Mouse (Mus musculus) erythroid progenitor cell, adult 5-6 weeks (primary cell): ENCODE data around the gene Cit. TPM values are rescaled to one million over a fixed set of nuclear protein-coding genes. Genes with fewer than 3 reads are reported as not detected.

ENCODE experiments used
- ATAC-seq: replicated peaks from 2 replicates; pipeline ENCODE4 v1.8.0; 2016; ENCODE audit warnings: moderate number of reproducible peaks, mild to moderate bottlenecking, moderate TSS enrichment, inconsistent platforms; ENCODE audit not compliant: poor library complexity, low FRiP score, severe bottlenecking
- total RNA-seq, 2 experiments: library from RNA; stranded (forward) in 1 of 2; stranded (reverse) in 1 of 2; fragments of 150-400 nt in 1 of 2; fragments of 186-747, 209-891 nt in 1 of 2; gene quantifications; 2 replicates each; pipeline versions ENCODE4 v1.2.3 to v1.2.4; 2015 to 2017; ENCODE audit warnings: low replicate concordance in 2 of 2

The Cit gene
- total RNA-seq, 2 experiments from 2014 or later, result 133 to 411 TPM

GRCm38 (mm10) chr5:116003154-116003553 lies 158.1 kb downstream of the Cit start:
- no peak for ATAC-seq

GRCm38 (mm10) chr5:116003825-116004224 lies 158.7 kb downstream of the Cit start:
- no peak for ATAC-seq

DNA sequence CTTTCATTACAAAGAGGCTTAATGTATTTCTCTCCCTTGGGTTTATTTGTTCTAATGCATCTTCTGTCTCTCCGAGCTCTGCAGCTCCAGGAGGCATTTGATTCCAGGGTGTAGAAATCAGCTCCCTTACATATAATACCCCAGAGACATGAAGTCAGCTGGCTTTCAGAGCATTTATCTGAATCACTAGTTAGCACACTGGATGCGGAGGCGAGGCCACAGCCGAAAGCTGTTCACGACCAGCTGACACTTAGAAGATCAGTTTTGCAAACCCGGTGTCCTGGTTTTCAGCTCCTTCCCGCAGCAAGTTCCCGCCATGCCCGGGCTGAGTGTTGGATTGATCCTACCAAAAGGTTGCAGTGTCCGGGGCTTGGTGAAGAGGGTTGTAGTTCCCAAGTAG lies 159.2 kb downstream of the Cit start:
- no peak for ATAC-seq

DNA sequence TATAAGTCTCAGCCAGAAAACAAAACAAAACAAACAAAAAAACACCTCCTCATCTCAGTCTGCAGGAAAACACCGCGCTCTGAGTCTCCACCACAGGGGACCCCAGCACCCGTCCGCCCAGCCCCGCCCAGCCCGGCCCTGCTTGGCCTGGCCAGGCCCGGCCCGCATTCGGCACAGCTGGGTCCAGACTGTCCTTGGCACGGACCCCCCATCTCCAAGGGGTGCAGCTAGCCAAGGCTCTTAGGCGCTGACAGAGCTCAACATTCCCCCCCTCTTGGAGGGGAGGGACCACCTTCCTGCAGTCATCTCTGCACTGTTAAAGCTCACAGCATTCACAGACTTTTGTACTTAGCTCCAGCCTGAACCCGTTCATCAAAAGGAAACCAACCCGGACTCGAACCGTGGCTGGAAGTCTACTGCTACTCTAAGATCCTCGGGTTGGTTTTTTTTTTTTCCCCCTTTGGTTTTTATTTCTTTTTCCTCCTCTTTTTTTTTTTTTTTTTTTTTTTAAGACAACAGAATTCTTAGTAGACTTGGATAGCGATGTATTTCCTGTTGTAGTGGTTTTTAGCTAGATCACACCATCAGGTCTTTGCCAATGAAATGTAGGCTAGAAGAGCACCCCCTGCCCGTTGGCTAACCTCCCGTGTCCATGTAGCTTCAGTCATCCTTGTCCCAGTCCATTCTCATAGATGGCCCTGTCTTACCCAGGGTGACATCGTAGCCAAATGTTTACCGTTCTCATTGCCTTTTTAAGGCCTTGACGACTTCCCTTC lies 161.4 kb downstream of the Cit start:
- ATAC-seq, result no peak

- ATAC-seq, result no peak
These were observed 162.6 kb downstream of the Cit start for GRCm38 (mm10) chr5:116007723-116008122.

GRCm38 (mm10) chr5:116009091-116009851 lies 164.2 kb downstream of the Cit start:
- no peak for ATAC-seq

GRCm38 (mm10) chr5:116009884-116010627 lies 165.0 kb downstream of the Cit start:
- no peak for ATAC-seq

DNA sequence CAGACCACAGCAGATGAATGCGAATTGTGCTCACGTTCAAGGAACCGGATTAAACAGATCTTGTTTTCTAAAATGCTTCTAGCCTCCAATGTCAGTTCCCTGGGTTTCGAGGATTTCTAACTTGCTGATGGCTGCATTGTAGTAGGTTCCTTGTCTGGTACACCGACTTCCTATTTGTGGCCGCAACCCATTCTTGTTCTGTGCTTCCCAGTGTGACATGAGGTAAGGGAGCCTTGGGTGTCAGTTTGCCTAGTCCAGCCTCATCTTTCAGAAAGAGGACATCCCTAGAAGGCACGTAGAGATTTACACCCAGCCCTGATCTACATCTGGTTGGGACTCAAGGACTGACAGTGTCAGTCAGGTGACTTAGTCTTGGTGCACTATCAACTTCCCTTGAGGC lies 166.6 kb downstream of the Cit start:
- no peak for ATAC-seq

- ATAC-seq, result no peak
These were observed 167.4 kb downstream of the Cit start for GRCm38 (mm10) chr5:116012503-116012902.

DNA sequence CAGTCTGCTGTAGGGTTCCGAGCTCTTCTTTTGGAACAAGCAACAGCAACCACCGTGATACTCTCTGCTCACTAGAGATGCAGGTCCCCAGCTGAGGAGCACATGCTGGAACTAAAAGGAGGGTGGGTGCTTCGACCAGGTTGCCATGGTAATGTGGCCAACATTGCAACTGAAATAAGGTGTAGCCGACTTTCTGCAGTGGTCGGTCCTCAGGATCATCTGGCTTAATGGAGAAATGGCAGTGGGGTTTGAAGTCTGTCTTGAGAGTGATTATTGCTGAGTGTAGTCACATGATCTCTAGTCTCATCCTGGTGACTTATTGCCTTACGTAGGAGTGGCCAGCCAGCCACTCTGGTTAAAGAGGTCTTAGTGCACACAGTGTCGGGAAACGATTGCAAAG lies 168.7 kb downstream of the Cit start:
- no peak for ATAC-seq

DNA sequence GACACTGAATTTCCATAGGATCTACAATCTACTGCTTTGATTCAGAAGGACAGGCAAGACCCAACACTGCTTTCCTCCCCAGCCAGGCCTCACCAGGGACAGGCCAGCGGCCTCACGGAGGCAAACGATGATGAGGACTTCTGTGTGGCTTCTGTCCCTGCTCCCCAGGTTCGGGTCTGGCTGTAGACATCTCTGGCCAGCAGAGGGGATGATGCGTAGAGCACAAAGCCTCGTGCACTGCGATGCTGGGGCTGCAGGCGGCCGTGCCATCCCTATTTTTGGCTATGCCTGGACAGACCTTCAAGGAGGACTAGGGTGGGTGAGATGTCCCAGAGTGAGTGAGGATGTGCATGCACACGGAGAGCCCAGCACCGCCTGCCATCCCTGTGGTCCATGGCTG lies 169.2 kb downstream of the Cit start:
- ATAC-seq, result no peak

- ATAC-seq, result no peak
These were observed 171.5 kb downstream of the Cit start for GRCm38 (mm10) chr5:116016542-116016941.

GRCm38 (mm10) chr5:116017391-116017790 lies 172.3 kb downstream of the Cit start:
- no peak for ATAC-seq

DNA sequence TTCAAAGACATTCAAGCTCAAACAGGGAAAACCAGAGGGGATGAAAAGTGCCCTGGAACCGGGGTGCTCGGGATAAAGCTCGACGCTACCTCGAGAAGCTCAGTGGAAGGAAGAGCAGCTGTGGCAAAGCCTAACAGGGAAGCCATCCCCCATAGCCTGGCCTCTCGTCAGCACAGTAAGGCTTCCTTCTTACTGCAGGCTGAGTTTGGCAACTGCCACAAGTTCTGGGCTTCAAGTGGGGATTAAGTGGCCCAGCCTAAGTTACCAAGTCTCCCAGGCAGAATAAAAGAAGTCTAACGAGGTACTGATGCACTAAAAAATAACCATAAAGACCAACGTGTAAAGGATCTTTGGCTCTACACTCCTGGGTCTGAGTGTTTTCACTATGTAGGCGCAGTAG lies 173.1 kb downstream of the Cit start:
- ATAC-seq, result no peak

DNA sequence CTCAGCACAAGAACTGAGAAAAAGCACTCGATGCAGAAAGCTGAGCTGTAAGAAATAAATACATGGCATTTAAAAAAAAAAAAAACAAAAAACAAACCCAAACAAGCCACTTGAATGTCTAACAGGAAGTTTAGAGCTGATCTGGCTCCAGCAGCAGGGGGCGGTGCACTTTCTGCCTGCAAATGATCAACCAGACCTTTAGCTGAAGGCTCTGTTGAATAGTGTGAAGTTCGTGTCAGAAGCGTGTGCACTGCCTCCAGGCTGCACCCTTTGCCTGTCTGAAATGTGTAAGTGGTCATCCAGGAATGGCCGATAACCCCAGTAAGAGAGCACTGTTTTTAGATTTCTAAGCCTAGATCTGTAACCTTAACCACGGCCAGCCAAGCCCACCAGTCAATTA lies 173.7 kb downstream of the Cit start:
- ATAC-seq, result no peak

- ATAC-seq, result no peak
These were observed 174.3 kb downstream of the Cit start for GRCm38 (mm10) chr5:116019371-116019770.

DNA sequence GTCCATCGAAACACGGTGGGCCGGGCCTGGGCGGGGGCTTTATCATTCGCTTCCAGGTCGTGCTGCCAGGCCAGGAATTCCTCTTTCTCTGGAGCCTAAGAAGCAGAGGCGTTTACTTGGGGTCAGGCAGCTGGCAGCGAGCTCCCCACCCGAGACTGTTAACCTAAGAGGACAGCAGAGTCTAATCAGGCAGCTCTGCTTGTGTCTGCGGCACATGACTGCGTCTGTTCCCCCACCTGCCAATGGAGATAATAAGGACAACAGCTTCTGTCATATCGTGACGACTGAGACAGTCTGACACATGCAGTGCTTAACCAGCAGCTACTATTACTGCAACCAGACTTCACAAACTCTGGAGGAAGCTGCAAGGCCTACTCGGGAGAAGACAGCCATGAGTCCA lies 176.5 kb downstream of the Cit start:
- peak; percentile 55 for ATAC-seq

DNA sequence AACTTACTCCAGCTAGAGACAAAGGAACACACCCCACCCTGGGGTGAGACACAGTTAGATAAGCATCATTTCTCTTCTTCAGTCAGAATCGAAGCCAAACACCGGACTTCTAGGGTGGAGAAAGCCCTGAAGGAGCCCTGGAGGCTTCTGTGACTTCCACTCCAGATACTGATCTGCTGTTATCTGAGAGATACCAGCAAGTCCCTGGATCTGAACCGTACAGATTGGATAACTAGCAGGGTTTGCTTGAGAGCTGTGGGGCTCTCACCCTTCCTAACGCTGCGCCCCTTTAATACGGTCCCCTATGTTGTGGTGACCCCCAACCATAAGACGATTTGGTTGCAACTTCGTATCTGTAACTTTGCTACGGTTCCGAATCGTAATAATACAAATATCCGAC lies 177.1 kb downstream of the Cit start:
- no peak for ATAC-seq

DNA sequence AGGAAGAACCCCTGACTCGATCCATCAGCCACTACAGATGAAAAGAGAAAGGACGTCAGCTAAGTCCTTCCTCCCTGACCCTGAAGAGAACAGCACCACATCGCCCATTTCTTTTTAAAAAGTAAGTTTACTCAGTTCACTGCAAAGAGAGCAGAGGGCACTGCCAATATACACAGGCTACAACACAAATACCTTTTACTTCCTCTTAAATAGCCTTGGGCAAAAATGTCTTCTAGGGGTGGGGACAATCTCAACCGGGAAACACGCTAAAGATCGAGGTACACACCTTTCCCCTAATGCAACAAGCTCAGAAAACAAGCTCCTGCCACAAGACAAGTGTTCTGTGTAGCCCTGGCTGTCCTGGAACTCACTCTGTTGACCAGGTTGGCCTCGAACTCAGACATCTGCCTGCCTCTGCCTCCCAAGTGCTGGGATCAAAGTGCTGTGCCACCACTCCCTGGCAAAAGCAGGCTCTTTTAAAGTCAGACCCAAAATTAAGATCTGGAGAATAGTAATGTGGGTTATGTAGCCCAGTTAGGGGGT lies 177.7 kb downstream of the Cit start:
- ATAC-seq, result no peak

- no peak for ATAC-seq
These were observed 178.2 kb downstream of the Cit start for GRCm38 (mm10) chr5:116023251-116023661.
